Mouse (Mus musculus) kidney, adult 2 months (tissue): ENCODE data around the gene Syn1. TPM values are rescaled to one million over a fixed set of nuclear protein-coding genes. Genes with fewer than 3 reads are reported as not detected.

Source experiments
- DNase-seq: peaks from one replicate; pipeline ENCODE4 v3.0.0; 2021
- H3K27ac ChIP-seq: fragments of 200-500 bp; 2 replicates; pipeline ENCODE4 v1.5.1; 2012; ENCODE audit warnings: low read depth, low read length, control low read depth, inconsistent platforms; ENCODE audit not compliant: insufficient read depth
- H3K27me3 ChIP-seq: fragments of 200-500 bp; replicated peaks from 2 replicates; pipeline ENCODE4 v1.6.1; 2012; ENCODE audit warnings: mild to moderate bottlenecking, moderate library complexity, low read length, inconsistent platforms; ENCODE audit not compliant: control insufficient read depth, insufficient read depth
- H3K36me3 ChIP-seq: fragments of 200-500 bp; 2 replicates; pipeline ENCODE4 v1.6.1; 2012; ENCODE audit warnings: mild to moderate bottlenecking, moderate library complexity, low read length, inconsistent platforms; ENCODE audit not compliant: control insufficient read depth, insufficient read depth
- H3K4me1 ChIP-seq: fragments of 200-500 bp; 2 replicates; pipeline ENCODE4 v1.6.1; 2011; ENCODE audit warnings: low read length; ENCODE audit not compliant: control insufficient read depth, insufficient read depth
- H3K4me3 ChIP-seq: fragments of 200-500 bp; 2 replicates; pipeline ENCODE4 v1.5.1; 2011; ENCODE audit warnings: mild to moderate bottlenecking, low read depth, low read length, control low read depth; ENCODE audit not compliant: insufficient read depth
- CTCF ChIP-seq: fragments of 200-500 bp; conservative IDR thresholded peaks from 2 replicates; pipeline ENCODE4 v1.5.1; 2011; ENCODE audit warnings: low read depth, mild to moderate bottlenecking, control low read depth, low read length, moderate library complexity, mixed read lengths; ENCODE audit not compliant: insufficient read depth, insufficient read length
- POLR2A ChIP-seq: fragments of 200-500 bp; IDR thresholded peaks from one replicate; pipeline ENCODE4 v1.6.1; 2011; ENCODE audit warnings: low read depth, low read length, control low read depth
- WGBS: fragments of 180-500 bp; shearing (Covaris S2); methylation state at CpG from one replicate; pipeline ENCODE4 v1.1.7; 2018; 5-methylcytosine and 5-hydroxymethylcytosine counted together
- polyA plus RNA-seq: library from polyadenylated mRNA; depleted of rRNA; stranded (reverse); fragments of >200 nt; gene quantifications from 2 replicates; pipeline ENCODE4 v1.2.3, GENCODE M21; 2012

Syn1 gene
- polyA plus RNA-seq, 1 experiment, result 0.69 TPM

GRCm38 (mm10) chrX:20929859-20930258, 9.1 kb upstream of the Syn1 start:
- Histone ChIP-seq H3K36me3 (no peaks in the 10 kb centered on the region), H3K27me3 (no peaks in the 10 kb centered on the region), H3K4me1 (no peaks in the 10 kb centered on the region), H3K4me3 (no peak overlapping the region), H3K27ac (no peak overlapping the region)
- no peak for TF ChIP-seq CTCF
- TF ChIP-seq POLR2A, result no peak
- 77% methylated on average over 1 of the region's 1 CpGs for WGBS
- no peak for DNase-seq

GRCm38 (mm10) chrX:20924976-20925375, 4.2 kb upstream of the Syn1 start:
- H3K4me1 ChIP-seq, result no peaks in the 10 kb centered on the region; the same call in 1 of the 2 replicates
- no peaks in the 10 kb centered on the region for H3K36me3 ChIP-seq
- DNase-seq, result no peak
- no peak overlapping the region for H3K27ac ChIP-seq
- no peak overlapping the region for H3K4me3 ChIP-seq
- TF ChIP-seq POLR2A, result no peak
- no peaks in the 10 kb centered on the region for H3K27me3 ChIP-seq

- no peak for TF ChIP-seq POLR2A
- TF ChIP-seq CTCF, result no peak
- 80% methylated on average over 1 of the region's 1 CpGs for WGBS
- Histone ChIP-seq H3K27me3 (no peaks in the 10 kb centered on the region), H3K36me3 (no peaks in the 10 kb centered on the region), H3K27ac (no peak overlapping the region), H3K4me3 (no peak overlapping the region), H3K4me1 (no peaks in the 10 kb centered on the region; the same call in 1 of the 2 replicates)
- no peak for DNase-seq
Measured at GRCm38 (mm10) chrX:20923506-20923905, 2.7 kb upstream of the Syn1 start.

DNA sequence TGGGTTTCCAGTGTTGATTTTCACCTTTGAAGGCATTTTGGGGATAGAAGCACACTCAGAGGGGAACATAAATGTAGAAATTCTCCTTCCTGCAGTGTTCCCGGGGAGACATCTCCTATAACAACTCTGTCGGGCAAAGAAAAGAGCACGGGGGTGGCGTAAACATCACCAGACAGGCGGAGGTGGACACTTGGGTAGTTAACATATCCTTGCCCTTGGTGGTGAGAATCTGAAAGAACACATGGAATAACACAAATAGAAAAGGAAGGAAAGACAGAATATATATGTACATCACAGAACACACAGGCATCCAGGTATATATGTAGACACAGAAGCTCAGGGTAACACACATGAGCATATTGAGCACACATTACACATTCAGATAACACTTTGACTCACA, 562 bp upstream of the Syn1 start:
- Histone ChIP-seq H3K4me1 (no peaks in the 10 kb centered on the region; the same call in 1 of the 2 replicates), H3K27ac (no peak overlapping the region), H3K27me3 (no peaks in the 10 kb centered on the region), H3K4me3 (no peak overlapping the region), H3K36me3 (no peaks in the 10 kb centered on the region)
- TF ChIP-seq CTCF (no peak), POLR2A (no peak)
- WGBS, result 17% methylated on average over 5 of the region's 5 CpGs
- no peak for DNase-seq

GRCm38 (mm10) chrX:20920249-20920843, 458 bp downstream of the Syn1 start:
- TF ChIP-seq CTCF (no peak), POLR2A (no peak)

GRCm38 (mm10) chrX:20915075-20915474, 5.7 kb downstream of the Syn1 start:
- TF ChIP-seq POLR2A (no peak), CTCF (no peak)
- no peaks in the 10 kb centered on the region for H3K36me3 ChIP-seq

More at GRCm38 (mm10) chrX:20920249-20920843, 458 bp downstream of the Syn1 start:
- WGBS, result 2% methylated on average over 33 of the region's 49 CpGs
- Histone ChIP-seq H3K4me1 (no peaks in the 10 kb centered on the region; the same call in 1 of the 2 replicates), H3K27ac (no peak overlapping the region), H3K36me3 (no peaks in the 10 kb centered on the region), H3K4me3 (peak overlapping the region; percentile 53), H3K27me3 (no peaks in the 10 kb centered on the region)
- no peak for DNase-seq

DNA sequence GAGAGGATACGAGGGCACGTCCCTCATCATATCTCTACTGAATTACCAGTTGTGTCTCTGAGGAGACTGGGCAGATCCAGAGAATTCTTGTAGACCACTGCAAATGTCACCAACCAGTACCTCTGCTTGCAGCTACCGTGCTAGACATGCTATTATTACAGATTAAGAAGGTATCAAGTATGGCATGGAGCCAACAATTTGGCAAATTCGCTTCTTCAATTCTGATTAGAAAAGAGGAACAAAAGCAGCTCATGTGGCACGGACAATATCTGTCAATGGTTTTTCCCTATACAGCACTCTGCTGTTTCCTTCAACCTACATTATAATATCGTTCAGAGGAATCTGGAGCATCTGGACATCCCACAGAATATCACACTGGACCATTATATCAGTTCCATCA, 7.1 kb downstream of the Syn1 start:
- no peak overlapping the region for H3K27ac ChIP-seq
- no peak for DNase-seq
- no peaks in the 10 kb centered on the region for H3K27me3 ChIP-seq
- H3K4me3 ChIP-seq, result no peak overlapping the region
- TF ChIP-seq CTCF (no peak), POLR2A (no peak)
- no peaks in the 10 kb centered on the region for H3K36me3 ChIP-seq
- no peaks in the 10 kb centered on the region for H3K4me1 ChIP-seq
- WGBS, result 86% methylated on average over 6 of the region's 6 CpGs

More at GRCm38 (mm10) chrX:20915075-20915474, 5.7 kb downstream of the Syn1 start:
- Histone ChIP-seq H3K4me1 (no peaks in the 10 kb centered on the region), H3K27me3 (no peaks in the 10 kb centered on the region), H3K27ac (no peak overlapping the region), H3K4me3 (no peak overlapping the region)
- DNase-seq, result no peak
